Mouse (Mus musculus) embryonic facial prominence, embryonic 15.5 days (tissue): ENCODE measurements at regions not wholly inside any gene's neighbourhood (a gene's known extent, or its start where the extent isn't known, plus 50 kb on each side); places are given as distances from the start of the nearest gene placed in this dataset.

Experiments used
- ATAC-seq: fragments of 200-750 bp; cut with Nextera tagmentation; 2 replicates; pipeline ENCODE4 v1.8.0; 2017; ENCODE audit warnings: low read depth, moderate TSS enrichment; ENCODE audit not compliant: insufficient number of reproducible peaks, low FRiP score, low TSS enrichment
- H3K27ac ChIP-seq: fragments of 300-500 bp; sonication (generic); replicated peaks from 2 replicates; pipeline ENCODE4 v1.5.1; 2015; ENCODE audit warnings: mild to moderate bottlenecking, inconsistent platforms
- H3K27me3 ChIP-seq: fragments of 300-500 bp; sonication (generic); 2 replicates; pipeline ENCODE4 v1.6.1; 2015; ENCODE audit warnings: inconsistent platforms
- H3K36me3 ChIP-seq: fragments of 300-500 bp; sonication (generic); 2 replicates; pipeline ENCODE4 v1.6.1; 2015; ENCODE audit warnings: mild to moderate bottlenecking, inconsistent platforms
- H3K4me1 ChIP-seq: fragments of 300-500 bp; sonication (generic); 2 replicates; pipeline ENCODE4 v1.6.1; 2015; ENCODE audit warnings: inconsistent platforms
- H3K4me2 ChIP-seq: fragments of 300-500 bp; sonication (generic); replicated peaks from 2 replicates; pipeline ENCODE4 v1.6.1; 2015; ENCODE audit warnings: mild to moderate bottlenecking, inconsistent platforms
- H3K4me3 ChIP-seq: fragments of 300-500 bp; sonication (generic); replicated peaks from 2 replicates; pipeline ENCODE4 v1.5.1; 2015; ENCODE audit warnings: mild to moderate bottlenecking, inconsistent platforms
- H3K9ac ChIP-seq: fragments of 300-500 bp; sonication (generic); 2 replicates; pipeline ENCODE4 v1.6.1; 2015; ENCODE audit warnings: inconsistent platforms
- H3K9me3 ChIP-seq: fragments of 300-500 bp; sonication (generic); replicated peaks from 2 replicates; pipeline ENCODE4 v1.6.1; 2016; ENCODE audit warnings: inconsistent platforms
- WGBS: fragments of 180-500 bp; shearing (Covaris S2); methylation state at CpG from one replicate; pipeline ENCODE4 v1.1.7; 2015; 5-methylcytosine and 5-hydroxymethylcytosine counted together

GRCm38 (mm10) chr8:10840853-10841531 lies 167.3 kb downstream of the Irs2 start:
- no peak overlapping the region for H3K4me3 ChIP-seq
- 84% methylated on average over 12 of the region's 12 CpGs for WGBS

GRCm38 (mm10) chr8:10840044-10840443 lies 168.2 kb downstream of the Irs2 start:
- 74% methylated on average over 1 of the region's 1 CpGs for WGBS
- no peaks in the 10 kb centered on the region for H3K9me3 ChIP-seq
- H3K4me3 ChIP-seq: no peak overlapping the region
- no peak overlapping the region for H3K27ac ChIP-seq
- no peaks in the 10 kb centered on the region for H3K27me3 ChIP-seq
- ATAC-seq: no peak
- H3K9ac ChIP-seq: no peak overlapping the region
- no peaks in the 10 kb centered on the region for H3K4me1 ChIP-seq
- H3K4me2 ChIP-seq: no peak overlapping the region
- no peaks in the 10 kb centered on the region for H3K36me3 ChIP-seq

More at GRCm38 (mm10) chr8:10840853-10841531, 167.3 kb downstream of the Irs2 start:
- Histone ChIP-seq H3K4me2 (no peak overlapping the region), H3K36me3 (no peaks in the 10 kb centered on the region), H3K9me3 (no peaks in the 10 kb centered on the region), H3K4me1 (no peaks in the 10 kb centered on the region), H3K9ac (no peak overlapping the region), H3K27me3 (no peaks in the 10 kb centered on the region), H3K27ac (no peak overlapping the region)
- no peak for ATAC-seq

- Histone ChIP-seq H3K9me3 (no peaks in the 10 kb centered on the region), H3K4me3 (no peak overlapping the region), H3K4me2 (no peak overlapping the region), H3K36me3 (no peaks in the 10 kb centered on the region), H3K27ac (no peak overlapping the region), H3K4me1 (no peaks in the 10 kb centered on the region), H3K9ac (no peak overlapping the region), H3K27me3 (no peaks in the 10 kb centered on the region)
- ATAC-seq: no peak
- 85% methylated on average over 6 of the region's 6 CpGs for WGBS
Measured at GRCm38 (mm10) chr8:10835054-10835453, 173.2 kb downstream of the Irs2 start.

- H3K36me3 ChIP-seq: no peaks in the 10 kb centered on the region
- H3K27ac ChIP-seq: no peak overlapping the region
- H3K27me3 ChIP-seq: no peaks in the 10 kb centered on the region
- WGBS: 78% methylated on average over 7 of the region's 7 CpGs
- H3K9ac ChIP-seq: no peak overlapping the region
- no peak overlapping the region for H3K4me3 ChIP-seq
- no peaks in the 10 kb centered on the region for H3K4me1 ChIP-seq
- no peak for ATAC-seq
- no peaks in the 10 kb centered on the region for H3K9me3 ChIP-seq
- no peak overlapping the region for H3K4me2 ChIP-seq
Measured at GRCm38 (mm10) chr8:10831864-10832263, 176.4 kb downstream of the Irs2 start.

GRCm38 (mm10) chr8:10831277-10831676 lies 177.0 kb downstream of the Irs2 start:
- WGBS: 71% methylated on average over 6 of the region's 6 CpGs
- H3K27me3 ChIP-seq: no peaks in the 10 kb centered on the region
- no peaks in the 10 kb centered on the region for H3K36me3 ChIP-seq
- no peak for ATAC-seq
- no peak overlapping the region for H3K4me3 ChIP-seq
- H3K4me1 ChIP-seq: no peaks in the 10 kb centered on the region
- no peaks in the 10 kb centered on the region for H3K9me3 ChIP-seq
- H3K27ac ChIP-seq: no peak overlapping the region
- no peak overlapping the region for H3K9ac ChIP-seq
- H3K4me2 ChIP-seq: no peak overlapping the region

- H3K9ac ChIP-seq: no peak overlapping the region
- H3K27ac ChIP-seq: no peak overlapping the region
- WGBS: 85% methylated on average over 10 of the region's 10 CpGs
- no peak overlapping the region for H3K4me2 ChIP-seq
- H3K9me3 ChIP-seq: no peaks in the 10 kb centered on the region
- no peaks in the 10 kb centered on the region for H3K36me3 ChIP-seq
- ATAC-seq: no peak
- H3K4me1 ChIP-seq: no peaks in the 10 kb centered on the region
- H3K27me3 ChIP-seq: no peaks in the 10 kb centered on the region
- no peak overlapping the region for H3K4me3 ChIP-seq
Measured at GRCm38 (mm10) chr8:10830835-10831234, 177.4 kb downstream of the Irs2 start.

- ATAC-seq: no peak
- no peaks in the 10 kb centered on the region for H3K36me3 ChIP-seq
- H3K4me3 ChIP-seq: no peak overlapping the region
- 37% methylated on average over 9 of the region's 9 CpGs for WGBS
- no peaks in the 10 kb centered on the region for H3K27me3 ChIP-seq
- H3K4me2 ChIP-seq: no peak overlapping the region
- H3K4me1 ChIP-seq: no peaks in the 10 kb centered on the region
- no peak overlapping the region for H3K27ac ChIP-seq
- no peaks in the 10 kb centered on the region for H3K9me3 ChIP-seq
- no peak overlapping the region for H3K9ac ChIP-seq
Measured at GRCm38 (mm10) chr8:10828580-10828979, 179.7 kb downstream of the Irs2 start.

- Histone ChIP-seq H3K4me1 (no peaks in the 10 kb centered on the region), H3K4me2 (no peak overlapping the region), H3K9ac (no peak overlapping the region), H3K9me3 (no peaks in the 10 kb centered on the region), H3K4me3 (no peak overlapping the region), H3K27me3 (no peaks in the 10 kb centered on the region), H3K27ac (no peak overlapping the region), H3K36me3 (no peaks in the 10 kb centered on the region)
- WGBS: 76% methylated on average over 6 of the region's 6 CpGs
- ATAC-seq: no peak
Measured at GRCm38 (mm10) chr8:10827560-10827959, 180.7 kb downstream of the Irs2 start.

GRCm38 (mm10) chr8:10825981-10826380 lies 182.3 kb downstream of the Irs2 start:
- WGBS: 59% methylated on average over 4 of the region's 4 CpGs
- no peaks in the 10 kb centered on the region for H3K36me3 ChIP-seq
- H3K4me1 ChIP-seq: no peaks in the 10 kb centered on the region
- no peak overlapping the region for H3K27ac ChIP-seq
- no peak overlapping the region for H3K4me2 ChIP-seq
- no peak overlapping the region for H3K4me3 ChIP-seq
- no peaks in the 10 kb centered on the region for H3K9me3 ChIP-seq
- H3K27me3 ChIP-seq: no peaks in the 10 kb centered on the region
- no peak for ATAC-seq
- no peak overlapping the region for H3K9ac ChIP-seq

- no peaks in the 10 kb centered on the region for H3K4me1 ChIP-seq
- H3K27ac ChIP-seq: no peak overlapping the region
- H3K27me3 ChIP-seq: no peaks in the 10 kb centered on the region
- no peak overlapping the region for H3K4me3 ChIP-seq
- 61% methylated on average over 10 of the region's 10 CpGs for WGBS
- no peak overlapping the region for H3K9ac ChIP-seq
- no peak overlapping the region for H3K4me2 ChIP-seq
- no peak for ATAC-seq
- no peaks in the 10 kb centered on the region for H3K9me3 ChIP-seq
- H3K36me3 ChIP-seq: no peaks in the 10 kb centered on the region
Measured at GRCm38 (mm10) chr8:10825192-10825926, 182.9 kb downstream of the Irs2 start.

GRCm38 (mm10) chr8:10821901-10822300 lies 186.4 kb downstream of the Irs2 start:
- no peaks in the 10 kb centered on the region for H3K36me3 ChIP-seq
- H3K27me3 ChIP-seq: no peaks in the 10 kb centered on the region
- no peaks in the 10 kb centered on the region for H3K4me1 ChIP-seq
- H3K4me3 ChIP-seq: no peak overlapping the region
- WGBS: 33% methylated on average over 2 of the region's 2 CpGs
- no peak for ATAC-seq
- no peak overlapping the region for H3K9ac ChIP-seq
- H3K27ac ChIP-seq: no peak overlapping the region
- H3K9me3 ChIP-seq: no peaks in the 10 kb centered on the region
- H3K4me2 ChIP-seq: no peak overlapping the region

- H3K27me3 ChIP-seq: no peaks in the 10 kb centered on the region
- no peak for ATAC-seq
- no peak overlapping the region for H3K4me3 ChIP-seq
- no peaks in the 10 kb centered on the region for H3K36me3 ChIP-seq
- no peaks in the 10 kb centered on the region for H3K4me1 ChIP-seq
- H3K27ac ChIP-seq: no peak overlapping the region
- 79% methylated on average over 7 of the region's 7 CpGs for WGBS
- H3K4me2 ChIP-seq: no peak overlapping the region
- H3K9ac ChIP-seq: no peak overlapping the region
- H3K9me3 ChIP-seq: no peaks in the 10 kb centered on the region
Measured at GRCm38 (mm10) chr8:10814499-10814898, 193.8 kb downstream of the Irs2 start.
